Mouse (Mus musculus): ENCODE data around the gene Etnppl.

Etnppl gene

GRCm38 (mm10) chr3:130681226-130681625 lies 64.0 kb downstream of the Etnppl start:
- no peak for DNase-seq

GRCm38 (mm10) chr3:130682183-130682582 lies 64.9 kb downstream of the Etnppl start:
- no peak for DNase-seq

- no peak for DNase-seq
Observed at GRCm38 (mm10) chr3:130683836-130684235, 66.6 kb downstream of the Etnppl start.

- no peak for DNase-seq
Observed at GRCm38 (mm10) chr3:130684276-130685013, 67.2 kb downstream of the Etnppl start.

GRCm38 (mm10) chr3:130685014-130685366 lies 67.7 kb downstream of the Etnppl start:
- no peak for DNase-seq

- no peak for DNase-seq
Observed at GRCm38 (mm10) chr3:130687051-130687450, 69.8 kb downstream of the Etnppl start.

All from right cerebral cortex, postnatal 4 days (tissue).